Mouse (Mus musculus) limb, embryonic 11.5 days (tissue): ENCODE measurements around the gene Pm20d2. TPM values are rescaled to one million over a fixed set of nuclear protein-coding genes. Genes with fewer than 3 reads are reported as not detected.

ENCODE experiments used
- ATAC-seq: fragments of 200-750 bp; cut with Nextera tagmentation; 2 replicates; pipeline ENCODE4 v1.8.0; 2017; ENCODE audit warnings: low read depth; ENCODE audit not compliant: insufficient number of reproducible peaks, low FRiP score, low TSS enrichment
- DNase-seq: peaks from one replicate; pipeline ENCODE4 v3.0.0-alpha.2; 2015; ENCODE audit warnings: low spot score
- H3K27ac ChIP-seq: fragments of 300-500 bp; sonication (generic); replicated peaks from 2 replicates; pipeline ENCODE4 v1.5.1; 2014; ENCODE audit warnings: low read depth, mild to moderate bottlenecking, low read length
- H3K27me3 ChIP-seq: fragments of 300-500 bp; sonication (generic); 2 replicates; pipeline ENCODE4 v1.6.1; 2014; ENCODE audit warnings: mild to moderate bottlenecking, low read length, mixed read lengths; ENCODE audit not compliant: control insufficient read depth, insufficient read depth
- H3K36me3 ChIP-seq: fragments of 300-500 bp; sonication (generic); 2 replicates; pipeline ENCODE4 v1.6.1; 2014; ENCODE audit warnings: mild to moderate bottlenecking, low read length, moderate library complexity, mixed read lengths; ENCODE audit not compliant: control insufficient read depth, insufficient read depth
- H3K4me1 ChIP-seq: fragments of 300-500 bp; sonication (generic); 2 replicates; pipeline ENCODE4 v1.6.1; 2014; ENCODE audit warnings: low read length, mixed read lengths; ENCODE audit not compliant: control insufficient read depth, insufficient read depth
- H3K4me2 ChIP-seq: fragments of 300-500 bp; sonication (generic); 2 replicates; pipeline ENCODE4 v1.6.1; 2014; ENCODE audit warnings: low read depth, mild to moderate bottlenecking, moderate library complexity; ENCODE audit not compliant: severe bottlenecking
- H3K4me3 ChIP-seq: fragments of 300-500 bp; sonication (generic); 2 replicates; pipeline ENCODE4 v1.5.1; 2014; ENCODE audit warnings: low read depth, low read length
- H3K9ac ChIP-seq: fragments of 300-500 bp; sonication (generic); 2 replicates; pipeline ENCODE4 v1.6.1; 2014; ENCODE audit warnings: mild to moderate bottlenecking, low read length
- H3K9me3 ChIP-seq: fragments of 300-500 bp; sonication (generic); 2 replicates; pipeline ENCODE4 v1.6.1; 2016; ENCODE audit warnings: low read length; ENCODE audit not compliant: control insufficient read depth
- WGBS: fragments of 180-500 bp; shearing (Covaris S2); extraction: QIAGEN DNeasy Blood & Tissue Kit; methylation state at CpG from one replicate; pipeline ENCODE4 v1.1.7; 2014; 5-methylcytosine and 5-hydroxymethylcytosine counted together
- polyA plus RNA-seq: library from polyadenylated mRNA; unstranded; fragments of >200 nt; fragmentation: Nextera tagmentation; extraction: Ambion mirVana; gene quantifications from 2 replicates; pipeline ENCODE4 v1.2.1, GENCODE M21; 2014

Pm20d2 gene
- polyA plus RNA-seq, 1 experiment from 2014 or later = 0.69 TPM

DNA sequence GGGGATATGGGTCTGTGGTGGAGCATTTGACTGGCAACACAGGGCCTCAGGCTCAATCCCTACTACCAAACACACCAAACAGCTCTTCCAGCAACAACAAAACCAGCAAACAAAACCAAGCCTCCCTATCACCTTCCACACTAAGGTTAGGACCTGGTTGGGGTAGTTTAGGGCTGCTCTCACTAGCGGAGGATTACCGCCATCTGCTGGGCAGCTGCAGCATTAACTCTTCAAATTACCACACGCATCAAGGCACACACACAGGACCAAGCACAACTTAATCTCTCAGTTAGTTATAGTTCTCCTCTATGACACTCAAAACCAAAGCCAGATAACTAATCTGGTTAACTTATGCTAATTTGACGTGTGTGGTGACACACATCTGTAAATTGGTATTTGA, 15.1 kb upstream of the Pm20d2 start:
- ATAC-seq (no peak; the same call in 1 of the 2 replicates), DNase-seq (peak; percentile 77)
- H3K4me2 ChIP-seq = no peak overlapping the region
- H3K4me1 ChIP-seq = 0 out of 2 replicates have a peak, but pooled peaks cover 2% of the 10 kb centered on the region
- H3K4me3 ChIP-seq = no peak overlapping the region
- 5% methylated on average over 4 of the region's 4 CpGs for WGBS
- H3K27me3 ChIP-seq = no peaks in the 10 kb centered on the region
- H3K36me3 ChIP-seq = no peaks in the 10 kb centered on the region
- no peak overlapping the region for H3K9ac ChIP-seq
- H3K27ac ChIP-seq = no peak overlapping the region
- no peaks in the 10 kb centered on the region for H3K9me3 ChIP-seq

- H3K4me1 ChIP-seq = no peaks in the 10 kb centered on the region
- no peak overlapping the region for H3K9ac ChIP-seq
- whole genome bisulfite sequencing = 31% methylated on average over 2 of the region's 2 CpGs
- H3K27me3 ChIP-seq = no peaks in the 10 kb centered on the region
- H3K9me3 ChIP-seq = no peaks in the 10 kb centered on the region; the same call in 1 of the 2 replicates
- H3K36me3 ChIP-seq = no peaks in the 10 kb centered on the region
- ATAC-seq (no peak), DNase-seq (no peak)
- no peak overlapping the region for H3K27ac ChIP-seq
- H3K4me2 ChIP-seq = no peak overlapping the region
- no peak overlapping the region for H3K4me3 ChIP-seq
These were observed 8.6 kb upstream of the Pm20d2 start for GRCm38 (mm10) chr4:33198117-33198516.

DNA sequence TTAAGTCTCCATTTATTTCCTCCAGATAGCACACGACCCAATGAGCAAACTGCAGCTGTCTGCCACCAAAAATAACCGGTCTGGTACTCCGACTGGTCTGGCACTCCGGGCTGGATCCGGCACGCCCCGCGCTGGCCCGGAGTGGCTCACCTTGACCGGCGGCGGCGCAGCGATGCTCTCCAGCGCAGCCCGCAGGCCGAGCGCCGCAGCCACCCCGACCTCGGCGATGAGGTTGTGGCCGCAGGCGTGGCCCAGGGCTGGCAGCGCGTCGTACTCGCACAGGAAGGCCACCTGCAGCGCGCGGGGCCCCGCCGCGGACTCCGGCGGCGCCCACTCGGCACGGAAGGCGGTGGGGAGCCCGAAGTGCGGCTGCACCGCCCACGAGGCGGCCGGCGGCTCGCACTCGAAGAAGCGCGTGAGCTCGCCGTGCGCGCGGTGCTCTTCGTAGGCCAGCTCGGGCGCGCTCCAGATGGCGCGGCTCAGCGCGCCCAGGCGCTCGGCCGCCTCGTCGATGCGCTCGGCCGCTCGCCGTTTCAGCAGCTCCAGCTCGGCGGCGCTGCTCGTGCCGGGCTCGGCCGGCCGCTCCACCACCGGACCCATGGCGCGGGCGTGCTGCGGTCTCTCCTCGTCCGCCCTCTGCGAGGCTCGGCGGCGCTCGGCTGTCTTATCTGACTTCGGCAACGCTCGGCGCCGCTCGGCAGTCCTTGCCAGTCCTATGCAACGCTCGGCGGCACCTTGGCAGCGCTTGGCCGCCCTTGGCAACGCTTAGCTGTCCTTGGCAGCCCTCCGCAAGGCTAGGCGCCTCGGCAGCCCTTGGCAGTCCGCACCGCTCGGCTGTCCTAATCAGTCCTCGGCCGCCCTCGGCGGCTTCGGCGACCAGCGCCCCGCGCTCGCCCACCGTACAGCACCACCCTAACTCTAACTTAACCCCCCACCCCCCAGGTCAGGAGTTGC, 479 bp downstream of the Pm20d2 start:
- Histone ChIP-seq H3K27ac (0 out of 2 replicates have a peak overlapping the region, but pooled peaks have one; percentile 0), H3K36me3 (no peaks in the 10 kb centered on the region), H3K9me3 (no peaks in the 10 kb centered on the region), H3K4me3 (peak overlapping the region; percentile 47), H3K4me2 (peak overlapping the region; percentile 78), H3K4me1 (no peaks in the 10 kb centered on the region), H3K9ac (peak overlapping the region; percentile 58), H3K27me3 (no peaks in the 10 kb centered on the region)
- ATAC-seq (peak; percentile 79), DNase-seq (peak; percentile 81)
- under 1% methylated on average over 113 of the region's 123 CpGs for WGBS

DNA sequence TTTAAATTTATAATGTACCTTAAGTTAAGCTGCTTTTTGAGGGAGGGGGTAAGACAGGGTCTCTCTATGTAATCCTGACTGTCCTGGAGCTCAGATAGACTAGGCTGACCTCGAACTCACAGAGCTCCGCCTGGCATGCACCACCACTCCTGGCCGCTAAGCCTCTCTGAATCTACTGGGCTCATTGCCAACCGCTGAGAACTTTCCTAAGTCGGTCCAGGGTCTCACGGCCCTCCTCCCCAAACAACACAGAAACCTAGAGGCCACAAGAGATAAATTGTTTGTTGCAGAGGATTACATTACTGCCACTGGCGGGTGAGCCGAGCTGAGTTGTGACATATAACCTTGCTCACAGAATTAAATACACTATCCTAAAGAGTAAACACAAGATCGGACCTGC, 1.4 kb downstream of the Pm20d2 start:
- H3K9ac ChIP-seq = no peak overlapping the region
- H3K4me2 ChIP-seq = no peak overlapping the region
- ATAC-seq = no peak
- no peaks in the 10 kb centered on the region for H3K27me3 ChIP-seq
- DNase-seq = peak; percentile 56
- H3K27ac ChIP-seq = no peak overlapping the region
- no peaks in the 10 kb centered on the region for H3K36me3 ChIP-seq
- H3K4me1 ChIP-seq = no peaks in the 10 kb centered on the region
- 25% methylated on average over 9 of the region's 9 CpGs for WGBS
- no peaks in the 10 kb centered on the region for H3K9me3 ChIP-seq
- H3K4me3 ChIP-seq = peak overlapping the region; percentile 47; the same call in 1 of the 2 replicates

DNA sequence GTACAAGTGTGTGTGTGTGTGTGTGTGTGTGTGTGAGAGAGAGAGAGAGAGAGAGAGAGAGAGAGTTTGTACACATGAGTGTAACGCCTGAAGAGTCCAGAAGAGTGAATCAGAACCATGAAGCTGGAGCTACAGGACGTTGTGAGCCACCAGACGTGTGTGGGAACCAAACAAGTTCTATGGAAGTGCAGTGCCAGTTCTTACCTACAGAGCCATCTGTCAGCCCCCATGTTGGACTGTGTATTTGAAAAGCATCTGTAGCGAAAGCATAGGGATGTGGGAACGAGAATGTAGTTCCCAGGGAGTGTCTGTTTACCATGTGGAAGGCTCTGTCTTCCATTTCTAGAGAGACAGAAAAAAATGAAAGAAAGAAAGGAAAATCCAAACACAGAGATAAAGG, 6.1 kb downstream of the Pm20d2 start:
- no peaks in the 10 kb centered on the region for H3K27me3 ChIP-seq
- H3K27ac ChIP-seq = no peak overlapping the region
- H3K36me3 ChIP-seq = no peaks in the 10 kb centered on the region
- H3K9me3 ChIP-seq = no peaks in the 10 kb centered on the region
- ATAC-seq (no peak), DNase-seq (no peak)
- H3K9ac ChIP-seq = no peak overlapping the region
- H3K4me2 ChIP-seq = no peak overlapping the region
- H3K4me1 ChIP-seq = no peaks in the 10 kb centered on the region
- WGBS = 84% methylated on average over 5 of the region's 5 CpGs
- H3K4me3 ChIP-seq = no peak overlapping the region

- no peak overlapping the region for H3K4me3 ChIP-seq
- ATAC-seq (no peak), DNase-seq (no peak)
- H3K27me3 ChIP-seq = no peaks in the 10 kb centered on the region
- no peak overlapping the region for H3K27ac ChIP-seq
- H3K4me2 ChIP-seq = no peak overlapping the region
- 85% methylated on average over 26 of the region's 26 CpGs for WGBS
- no peaks in the 10 kb centered on the region for H3K36me3 ChIP-seq
- no peaks in the 10 kb centered on the region for H3K9me3 ChIP-seq
- no peaks in the 10 kb centered on the region for H3K4me1 ChIP-seq
- no peak overlapping the region; the same call in 1 of the 2 replicates for H3K9ac ChIP-seq
These were observed 37.2 kb downstream of the Pm20d2 start for GRCm38 (mm10) chr4:33152087-33153038.

GRCm38 (mm10) chr4:33149150-33149549, 40.4 kb downstream of the Pm20d2 start:
- ATAC-seq (no peak), DNase-seq (no peak)
- Histone ChIP-seq H3K27ac (no peak overlapping the region), H3K9me3 (no peaks in the 10 kb centered on the region), H3K36me3 (no peaks in the 10 kb centered on the region), H3K4me1 (no peaks in the 10 kb centered on the region), H3K4me2 (no peak overlapping the region), H3K27me3 (no peaks in the 10 kb centered on the region), H3K9ac (no peak overlapping the region), H3K4me3 (no peak overlapping the region)
- WGBS = 50% methylated on average over 7 of the region's 7 CpGs

- Histone ChIP-seq H3K4me3 (no peak overlapping the region), H3K27me3 (no peaks in the 10 kb centered on the region), H3K9ac (no peak overlapping the region), H3K27ac (no peak overlapping the region), H3K4me2 (no peak overlapping the region), H3K9me3 (no peaks in the 10 kb centered on the region), H3K36me3 (no peaks in the 10 kb centered on the region), H3K4me1 (no peaks in the 10 kb centered on the region)
- DNase-seq (peak; percentile 74), ATAC-seq (no peak)
- WGBS = 14% methylated on average over 2 of the region's 2 CpGs
These were observed 41.7 kb downstream of the Pm20d2 start for GRCm38 (mm10) chr4:33147825-33148224.
